Mouse (Mus musculus): Measurements from ENCODE around the gene Myo3b. TPM values are rescaled to one million over a fixed set of nuclear protein-coding genes. Genes with fewer than 3 reads are reported as not detected.

Gene Myo3b
- polyA plus RNA-seq, 1 experiment, result 0.04 TPM

DNA sequence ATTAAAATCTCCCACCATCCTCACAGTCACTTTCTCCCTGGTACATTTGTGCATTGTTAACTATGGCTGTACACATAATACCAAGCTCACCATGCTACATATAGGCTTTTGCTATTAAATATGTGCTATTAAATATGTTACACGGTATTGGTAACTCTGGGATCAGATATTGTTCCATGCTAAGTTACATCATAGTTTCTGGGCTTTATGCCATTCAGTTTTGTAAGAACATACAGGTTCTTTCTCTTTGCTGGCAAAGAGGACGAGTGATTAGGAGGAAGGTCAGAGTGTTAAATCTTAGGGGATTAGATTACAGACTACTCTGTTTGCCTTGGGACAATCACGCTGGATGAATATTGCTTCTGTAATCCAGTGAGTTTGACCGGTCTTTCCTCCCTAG, 207.1 kb downstream of the Myo3b start:
- no peak overlapping the region for H3ac ChIP-seq (ENCODE audit: control insufficient read depth, insufficient read length)
- TF ChIP-seq USF1 (IDR thresholded peaks at IDR 0.05; ENCODE audit: low read depth) (no peak), MYOG (IDR thresholded peaks at IDR 0.05; ENCODE audit: control insufficient read depth in 1 of 3, insufficient read depth in 1 of 3, insufficient read length in 2 of 3, low read depth in 2 of 3) (no peak), TCF12 (IDR thresholded peaks at IDR 0.05; ENCODE audit: insufficient read depth, poor library complexity, severe bottlenecking) (no peak)
- H3K79me2 ChIP-seq (ENCODE audit: control insufficient read depth, insufficient read depth), result no peaks in the 10 kb centered on the region
- no peak overlapping the region for H3K4me2 ChIP-seq (ENCODE audit: low read depth)
- no peak overlapping the region for H3K4me3 ChIP-seq
- peaks cover 17% of the 10 kb centered on the region for H3K27me3 ChIP-seq (ENCODE audit: control insufficient read depth, insufficient read depth, insufficient read length)
- H3K36me3 ChIP-seq (ENCODE audit: control insufficient read depth, insufficient read depth), result no peaks in the 10 kb centered on the region

- Histone ChIP-seq H3K4me3 (no peak overlapping the region), H3K4me2 (ENCODE audit: low read depth) (no peak overlapping the region), H3K27me3 (ENCODE audit: control insufficient read depth, insufficient read depth, insufficient read length) (peaks cover 16% of the 10 kb centered on the region), H3ac (ENCODE audit: control insufficient read depth, insufficient read length) (no peak overlapping the region), H3K79me2 (ENCODE audit: control insufficient read depth, insufficient read depth) (no peaks in the 10 kb centered on the region), H3K36me3 (ENCODE audit: control insufficient read depth, insufficient read depth) (no peaks in the 10 kb centered on the region)
- no peak for TF ChIP-seq CEBPB (IDR thresholded peaks at IDR 0.05; ENCODE audit: insufficient read depth, poor library complexity, severe bottlenecking)
- TF ChIP-seq E2F4 (IDR thresholded peaks at IDR 0.05; ENCODE audit: insufficient read depth), result no peak
- TF ChIP-seq TCF12 (IDR thresholded peaks at IDR 0.05; ENCODE audit: insufficient read depth, poor library complexity, severe bottlenecking), result no peak
- TF ChIP-seq USF1 (IDR thresholded peaks at IDR 0.05; ENCODE audit: low read depth), result no peak
- TF ChIP-seq MYOD1 (IDR thresholded peaks at IDR 0.05; ENCODE audit: control insufficient read depth in 1 of 3, insufficient read length in 2 of 3, low read depth in 2 of 3), result no peak
- no peak for TF ChIP-seq POLR2A (IDR thresholded peaks at IDR 0.05; ENCODE audit: insufficient read length, low read depth)
- TF ChIP-seq SRF (IDR thresholded peaks at IDR 0.05; ENCODE audit: control insufficient read depth, insufficient read length, low read depth), result no peak
- no peak for TF ChIP-seq MYOG (IDR thresholded peaks at IDR 0.05; ENCODE audit: control insufficient read depth in 1 of 3, insufficient read depth in 1 of 3, insufficient read length in 2 of 3, low read depth in 2 of 3)
- no peak for TF ChIP-seq POLR2AphosphoS2 (IDR thresholded peaks at IDR 0.05; ENCODE audit: insufficient read length, low read depth)
- TF ChIP-seq TCF3 (IDR thresholded peaks at IDR 0.05; ENCODE audit: insufficient read length, low read depth), result no peak
- no peak for TF ChIP-seq REST (IDR thresholded peaks at IDR 0.05; ENCODE audit: insufficient read depth, insufficient read length)
- no peak for TF ChIP-seq MAX (IDR thresholded peaks at IDR 0.05; ENCODE audit: low read depth)
Observed at GRCm38 (mm10) chr2:70248616-70249015, 209.7 kb downstream of the Myo3b start.

GRCm38 (mm10) chr2:70249872-70250271, 210.9 kb downstream of the Myo3b start:
- Histone ChIP-seq H3ac (ENCODE audit: control insufficient read depth, insufficient read length) (no peak overlapping the region), H3K4me2 (ENCODE audit: low read depth) (no peak overlapping the region), H3K27me3 (ENCODE audit: control insufficient read depth, insufficient read depth, insufficient read length) (peaks cover 8% of the 10 kb centered on the region), H3K4me3 (no peak overlapping the region), H3K79me2 (ENCODE audit: control insufficient read depth, insufficient read depth) (no peaks in the 10 kb centered on the region), H3K36me3 (ENCODE audit: control insufficient read depth, insufficient read depth) (no peaks in the 10 kb centered on the region)
- TF ChIP-seq MYOG (IDR thresholded peaks at IDR 0.05; ENCODE audit: control insufficient read depth in 1 of 3, insufficient read depth in 1 of 3, insufficient read length in 2 of 3, low read depth in 2 of 3), result no peak

- TF ChIP-seq E2F4 (IDR thresholded peaks at IDR 0.05; ENCODE audit: insufficient read depth) (no peak), USF1 (IDR thresholded peaks at IDR 0.05; ENCODE audit: low read depth) (no peak), POLR2A (IDR thresholded peaks at IDR 0.05; ENCODE audit: insufficient read length, low read depth) (no peak)
- Histone ChIP-seq H3ac (ENCODE audit: control insufficient read depth, insufficient read length) (no peak overlapping the region), H3K4me3 (no peak overlapping the region), H3K27me3 (ENCODE audit: control insufficient read depth, insufficient read depth, insufficient read length) (peaks cover 8% of the 10 kb centered on the region), H3K79me2 (ENCODE audit: control insufficient read depth, insufficient read depth) (no peaks in the 10 kb centered on the region), H3K4me2 (ENCODE audit: low read depth) (no peak overlapping the region), H3K36me3 (ENCODE audit: control insufficient read depth, insufficient read depth) (no peaks in the 10 kb centered on the region)
Observed at GRCm38 (mm10) chr2:70251256-70251655, 212.3 kb downstream of the Myo3b start.

DNA sequence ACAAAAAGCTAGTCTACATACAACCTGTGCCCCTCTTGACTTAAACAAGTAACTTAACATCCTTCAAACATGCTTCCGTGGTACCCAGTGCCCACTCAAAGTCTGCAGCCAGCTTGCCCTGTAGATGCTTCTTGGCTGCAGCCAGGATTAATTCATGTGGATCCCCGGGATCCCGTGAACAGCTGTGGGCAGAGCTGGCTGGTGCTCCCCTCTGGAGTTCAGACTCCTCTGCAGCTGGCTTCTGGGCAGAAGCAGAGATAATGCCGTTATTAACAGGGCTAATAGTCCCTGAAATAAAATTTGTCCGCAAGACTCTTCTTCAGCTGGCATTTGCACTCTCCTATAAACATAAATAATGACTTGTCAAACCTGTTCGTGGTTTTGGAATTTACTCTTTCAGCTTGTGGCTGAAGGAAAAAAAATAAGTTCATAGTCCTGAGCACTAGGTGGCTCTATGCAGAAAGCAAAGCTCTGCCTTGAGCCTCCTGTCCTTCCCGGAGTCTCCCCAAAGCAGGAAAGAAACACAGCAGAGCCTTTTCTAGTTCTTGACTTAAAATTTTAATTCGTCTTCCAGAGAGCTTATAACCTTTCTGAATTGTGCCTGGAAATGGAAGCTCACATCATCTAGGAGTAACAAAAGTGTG, 220.6 kb downstream of the Myo3b start:
- Histone ChIP-seq H3K4me2 (ENCODE audit: low read depth) (no peak overlapping the region), H3K36me3 (ENCODE audit: control insufficient read depth, insufficient read depth) (no peaks in the 10 kb centered on the region), H3K79me2 (ENCODE audit: control insufficient read depth, insufficient read depth) (no peaks in the 10 kb centered on the region), H3ac (ENCODE audit: control insufficient read depth, insufficient read length) (no peak overlapping the region), H3K4me3 (no peak overlapping the region), H3K27me3 (ENCODE audit: control insufficient read depth, insufficient read depth, insufficient read length) (no peaks in the 10 kb centered on the region)
- peak in 1 of 3 experiments; percentile 19 for TF ChIP-seq MYOD1 (IDR thresholded peaks at IDR 0.05; ENCODE audit: control insufficient read depth in 1 of 3, insufficient read length in 2 of 3, low read depth in 2 of 3)
- no peak for TF ChIP-seq TCF12 (IDR thresholded peaks at IDR 0.05; ENCODE audit: insufficient read depth, poor library complexity, severe bottlenecking)

- Histone ChIP-seq H3K27me3 (ENCODE audit: control insufficient read depth, insufficient read depth, insufficient read length) (no peaks in the 10 kb centered on the region), H3K79me2 (ENCODE audit: control insufficient read depth, insufficient read depth) (no peaks in the 10 kb centered on the region), H3ac (ENCODE audit: control insufficient read depth, insufficient read length) (no peak overlapping the region), H3K36me3 (ENCODE audit: control insufficient read depth, insufficient read depth) (no peaks in the 10 kb centered on the region), H3K4me2 (ENCODE audit: low read depth) (no peak overlapping the region), H3K4me3 (no peak overlapping the region)
- TF ChIP-seq POLR2A (IDR thresholded peaks at IDR 0.05; ENCODE audit: insufficient read length, low read depth), result no peak
- no peak for TF ChIP-seq POLR2AphosphoS2 (IDR thresholded peaks at IDR 0.05; ENCODE audit: insufficient read length, low read depth)
- TF ChIP-seq SRF (IDR thresholded peaks at IDR 0.05; ENCODE audit: control insufficient read depth, insufficient read length, low read depth), result no peak
- no peak for TF ChIP-seq MAX (IDR thresholded peaks at IDR 0.05; ENCODE audit: low read depth)
Observed at GRCm38 (mm10) chr2:70260646-70261195, 221.8 kb downstream of the Myo3b start.

Data from myocyte (in vitro differentiated cells).